Mouse (Mus musculus) ovary, postnatal 36 days (tissue): ENCODE results near the gene Med12l.
"Not testable (repeated sequence)": the region's sequence is repeated elsewhere in the genome, so short reads cannot be mapped to it uniquely, and the experiment has no call there.

Experiments used
- DNase-seq: peaks from one replicate; pipeline ENCODE4 v3.0.0; 2022; ENCODE audit warnings: low spot score, mixed read lengths

Med12l gene

DNA sequence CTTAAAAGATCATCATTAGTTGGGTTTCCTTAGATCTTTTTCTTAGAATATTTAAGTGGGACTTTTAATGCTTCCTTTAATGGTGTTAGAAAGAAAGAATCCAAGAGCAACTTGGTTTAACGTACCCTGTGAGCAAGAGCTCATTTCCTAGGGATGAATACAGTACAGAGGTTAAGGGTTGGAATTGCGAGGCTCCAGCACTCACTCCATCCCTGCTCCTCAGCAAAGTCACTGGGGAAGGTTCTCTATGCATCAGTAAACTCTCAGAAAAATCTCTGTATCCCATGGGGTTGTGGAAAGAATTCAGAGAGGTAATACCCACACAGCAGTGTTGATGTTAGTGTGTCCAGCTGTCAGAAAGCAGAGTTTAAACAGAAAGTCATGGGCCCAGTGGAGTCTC lies 134.5 kb downstream of the Med12l start:
- no peak for DNase-seq

DNA sequence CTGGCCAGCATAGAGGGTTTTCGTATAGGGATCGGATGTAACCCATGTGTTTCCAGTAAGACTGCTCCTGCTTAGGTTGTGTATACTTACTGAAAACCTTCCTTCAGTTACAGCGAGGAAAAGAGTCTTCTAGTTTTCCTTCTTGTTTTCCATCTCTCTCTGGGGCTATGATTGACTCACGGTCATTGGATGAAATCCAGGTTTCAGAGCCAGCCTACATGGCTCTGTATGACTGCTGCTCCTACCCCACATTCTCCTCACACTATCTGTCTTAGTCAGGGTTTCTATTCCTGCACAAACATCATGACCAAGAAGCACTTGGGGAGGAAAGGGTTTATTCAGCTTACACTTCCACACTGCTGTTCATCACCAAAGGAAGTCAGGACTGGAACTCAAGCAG lies 135.3 kb downstream of the Med12l start:
- DNase-seq: not testable (repeated sequence)

DNA sequence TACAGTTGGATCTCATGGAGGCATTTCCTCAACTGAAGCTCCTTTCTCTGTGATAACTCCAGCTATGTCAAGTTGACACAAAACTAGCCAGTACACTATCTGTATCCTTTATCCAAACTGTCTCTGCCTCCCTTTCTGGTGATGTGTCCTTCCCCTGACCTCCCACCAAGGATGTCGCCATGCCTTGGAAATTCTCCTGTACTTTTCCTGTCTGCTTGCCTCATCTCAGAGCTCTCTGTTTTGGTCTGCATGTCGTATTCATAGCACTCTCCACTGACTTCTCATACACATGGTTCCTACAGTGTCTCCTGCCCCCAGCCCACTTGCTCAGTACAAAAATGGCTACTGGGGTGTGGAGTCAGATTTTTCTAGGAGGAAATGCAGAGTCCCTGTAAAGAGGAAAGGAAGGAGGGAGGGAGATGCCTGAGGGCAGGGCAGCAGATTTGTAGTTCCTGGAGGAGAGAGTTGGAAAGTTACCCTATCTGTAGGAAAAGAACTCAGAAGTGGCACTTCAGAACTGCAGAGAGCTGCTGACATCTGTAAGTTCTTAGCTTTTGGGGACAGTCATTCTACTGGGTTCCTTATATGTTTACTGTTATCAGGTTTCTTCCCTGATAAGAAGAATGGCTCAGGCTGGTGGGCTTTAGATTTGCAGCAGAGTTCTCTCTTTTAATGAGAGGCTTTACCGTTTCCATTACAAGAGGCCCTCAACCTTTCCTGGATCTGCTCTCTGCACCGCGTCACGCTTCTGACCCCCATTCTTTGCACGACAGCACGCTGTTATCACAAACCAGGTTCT lies 136.1 kb downstream of the Med12l start:
- DNase-seq: no peak

DNA sequence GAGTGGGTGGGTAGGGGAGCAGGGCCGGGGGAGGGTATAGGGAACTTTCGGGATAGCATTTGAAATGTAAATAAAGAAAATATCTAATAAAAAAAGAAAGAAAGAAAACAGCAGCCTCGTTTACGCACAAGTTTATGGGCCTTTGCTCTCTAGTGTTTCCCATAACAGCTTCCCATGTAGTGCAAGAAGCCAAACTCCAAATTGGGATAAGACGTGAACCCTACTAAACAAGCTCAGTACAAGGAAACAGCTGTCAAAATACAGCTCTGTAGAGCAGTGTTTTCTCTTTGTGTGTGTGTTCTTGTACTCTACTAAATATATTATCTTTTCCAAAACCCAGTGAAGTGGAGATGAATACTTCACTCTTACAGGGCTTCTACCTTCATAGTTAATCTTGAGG lies 139.6 kb downstream of the Med12l start:
- DNase-seq: no peak

DNA sequence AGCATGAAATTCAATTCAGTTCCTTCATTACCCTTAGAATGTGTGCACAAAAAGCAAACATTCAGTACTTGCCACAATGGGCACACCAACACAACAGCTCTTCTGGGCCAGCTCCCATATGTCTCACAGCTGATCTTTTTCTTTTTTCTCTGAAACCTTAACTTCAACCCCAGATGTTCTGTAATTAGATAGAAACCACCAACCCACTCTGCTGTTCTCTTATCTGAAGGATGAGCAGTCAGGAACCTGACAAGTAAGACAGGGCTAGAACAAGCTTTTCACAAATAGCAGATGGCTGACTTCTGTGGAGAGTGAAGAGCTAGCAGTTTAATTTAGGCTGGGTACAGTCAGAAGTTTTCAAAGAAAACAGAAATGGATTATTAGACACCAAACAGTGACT lies 144.0 kb downstream of the Med12l start:
- DNase-seq: no peak

DNA sequence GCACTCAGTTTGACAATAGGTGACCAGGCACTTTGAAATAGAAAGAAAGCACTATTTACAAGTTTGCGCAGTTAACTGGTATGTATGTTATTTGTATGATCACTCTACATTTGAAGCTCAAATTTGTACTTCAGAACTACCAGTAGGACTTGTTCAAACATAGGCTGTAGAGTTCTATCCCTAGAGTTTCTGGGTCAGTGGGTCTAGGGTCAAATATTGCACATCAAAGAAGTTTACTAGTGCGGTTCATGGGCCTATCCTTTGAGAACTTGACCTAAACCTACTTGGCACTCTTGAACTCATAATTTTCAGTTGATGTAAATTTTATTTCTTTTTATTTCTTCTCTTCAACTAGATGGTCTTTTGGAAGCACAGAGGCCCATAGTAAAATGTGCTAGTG lies 145.0 kb downstream of the Med12l start:
- DNase-seq: no peak

DNA sequence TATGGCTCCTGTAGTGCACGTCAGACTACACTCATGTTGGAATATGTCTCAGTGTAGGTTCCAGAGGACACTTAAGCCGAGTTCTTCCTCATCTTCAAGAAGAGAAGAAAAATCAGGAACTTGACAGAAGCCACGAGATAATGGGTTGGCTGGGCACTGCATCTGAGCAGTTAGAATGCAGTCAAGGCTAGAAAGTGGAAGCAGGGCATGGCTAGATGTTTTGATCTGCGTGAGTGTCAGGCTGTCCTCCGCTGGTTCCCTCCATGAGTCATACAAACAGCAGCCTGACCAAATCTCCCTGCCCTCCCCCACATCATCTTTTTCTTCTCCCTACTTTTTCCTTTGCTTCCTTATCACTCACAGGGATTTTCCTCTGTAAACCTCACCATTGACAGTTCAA lies 147.8 kb downstream of the Med12l start, which contains the start of gene P2ry14:
P2ry14 (minus strand) TSS at position 195 of the 400 bp plus-strand sequence.
- no peak for DNase-seq

DNA sequence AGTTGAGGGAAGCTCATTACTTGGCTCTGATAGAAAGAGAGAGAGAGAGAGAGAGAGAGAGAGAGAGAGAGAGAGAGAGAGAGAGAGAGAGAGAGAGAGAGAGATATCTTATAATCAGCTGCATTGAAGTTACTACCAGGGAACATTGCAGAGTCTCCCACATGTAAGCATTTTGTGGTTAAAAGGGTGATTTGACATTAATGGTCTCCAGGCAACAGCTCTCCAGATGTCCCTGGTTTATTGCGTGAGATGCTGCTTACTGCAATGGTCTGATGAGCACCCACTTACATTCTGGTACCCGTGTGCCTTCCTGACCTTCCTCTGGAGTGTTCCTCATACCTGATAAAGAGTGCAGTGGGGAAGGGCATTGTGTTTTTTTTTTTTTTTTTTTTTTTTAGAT lies 149.3 kb downstream of the Med12l start:
- no peak for DNase-seq

DNA sequence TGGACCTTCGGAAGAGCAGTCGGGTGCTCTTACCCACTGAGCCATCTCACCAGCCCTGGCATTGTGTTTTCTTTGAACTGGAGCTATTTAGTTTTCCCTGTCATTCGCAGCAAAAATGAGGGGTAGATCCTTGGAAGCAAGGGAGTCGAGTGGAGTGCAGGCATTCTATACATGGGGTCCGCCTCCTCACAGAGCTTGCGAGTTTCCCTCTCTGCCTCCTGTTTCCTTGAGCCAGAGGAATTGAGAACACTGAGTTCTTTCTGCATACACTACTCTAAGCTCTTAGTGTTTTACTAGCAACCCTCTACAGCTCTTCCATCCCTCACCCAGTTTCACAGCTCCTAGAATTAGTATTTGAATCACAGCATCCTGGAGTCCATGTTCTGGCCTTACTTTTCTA lies 149.8 kb downstream of the Med12l start:
- DNase-seq: no peak

DNA sequence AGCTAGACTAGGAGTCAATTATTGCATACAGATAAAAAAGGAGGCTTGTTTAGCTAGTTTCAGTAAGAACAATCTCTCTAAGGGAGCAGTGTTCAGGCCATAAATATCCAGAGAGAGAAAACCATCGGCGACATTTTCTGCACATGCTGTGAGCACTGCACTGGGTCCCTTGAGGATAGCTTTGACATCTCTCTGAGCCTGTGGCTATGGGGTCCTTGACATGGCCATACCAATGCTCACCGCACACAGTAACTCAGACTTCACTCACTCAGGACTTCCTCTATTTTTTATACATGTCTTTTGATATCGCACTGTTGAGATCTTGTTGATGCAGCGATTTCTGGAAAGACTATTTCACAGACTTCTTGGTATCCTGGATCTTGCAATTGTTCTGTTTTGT lies 151.4 kb downstream of the Med12l start:
- DNase-seq: no peak

DNA sequence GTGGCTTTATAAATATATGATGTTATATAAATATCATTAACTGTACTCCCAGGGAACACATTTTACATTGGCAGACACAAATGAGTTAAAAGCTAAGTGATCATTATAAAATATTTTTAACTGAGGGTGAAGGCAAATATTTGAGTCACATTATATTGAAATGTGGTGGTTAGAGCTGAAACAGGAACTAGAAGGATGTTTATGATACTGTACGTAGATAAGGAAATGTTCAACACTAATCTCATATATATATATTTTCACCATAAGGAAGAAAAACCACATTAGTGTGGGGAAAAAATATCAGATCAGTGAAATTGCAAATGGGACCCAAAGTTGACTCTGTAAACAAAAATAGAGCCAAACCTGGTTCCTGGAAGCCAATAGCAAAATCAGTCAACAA lies 154.8 kb downstream of the Med12l start:
- DNase-seq: no peak

DNA sequence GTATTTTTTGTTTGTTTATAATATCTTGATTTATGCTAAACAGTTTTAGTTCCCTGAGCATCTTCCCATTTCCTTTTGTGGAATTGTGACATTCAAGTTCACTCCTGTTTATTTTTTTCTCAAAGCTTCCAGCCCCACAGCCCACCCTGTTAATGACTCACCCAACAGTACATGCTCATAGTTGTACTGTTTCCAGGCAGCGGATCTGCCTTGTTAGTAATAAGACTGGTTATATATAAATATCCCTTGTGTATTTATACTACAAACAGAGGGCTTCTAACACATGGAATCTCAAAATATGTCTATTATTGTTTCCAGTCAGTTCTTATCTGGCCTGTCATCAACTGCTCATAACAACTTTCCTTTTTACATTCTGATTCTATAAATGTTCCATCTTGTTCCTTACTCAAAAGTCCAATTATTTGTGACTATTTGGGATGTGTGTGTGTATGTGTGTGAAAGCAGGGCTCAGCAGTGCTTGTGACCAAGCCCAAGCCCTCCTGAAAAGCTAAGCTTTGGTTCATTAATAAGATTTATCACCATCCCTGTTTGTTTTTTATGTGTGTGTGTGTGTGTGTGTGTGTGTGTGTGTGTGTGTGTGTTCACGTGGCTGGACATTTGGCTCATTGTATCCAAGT lies 161.9 kb downstream of the Med12l start:
- no peak for DNase-seq

DNA sequence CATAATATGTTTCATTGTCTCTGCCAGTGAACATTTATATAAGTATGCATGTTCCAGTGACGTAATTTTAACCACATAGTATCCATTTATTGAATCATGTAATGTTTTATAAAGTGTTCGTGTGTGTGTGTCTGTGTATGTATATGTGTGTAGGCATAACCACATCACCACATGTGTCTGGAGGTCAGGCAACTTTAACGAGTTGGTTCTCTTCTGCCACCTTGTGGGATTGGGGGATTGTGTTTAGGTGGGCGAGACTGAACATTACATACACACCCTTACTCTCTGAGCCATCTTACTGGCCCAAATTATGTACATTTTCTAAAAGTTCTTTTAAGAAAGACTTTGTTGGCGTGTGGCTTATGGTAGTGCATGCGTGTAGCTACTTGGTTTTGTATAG lies 162.9 kb downstream of the Med12l start:
- DNase-seq: no peak

DNA sequence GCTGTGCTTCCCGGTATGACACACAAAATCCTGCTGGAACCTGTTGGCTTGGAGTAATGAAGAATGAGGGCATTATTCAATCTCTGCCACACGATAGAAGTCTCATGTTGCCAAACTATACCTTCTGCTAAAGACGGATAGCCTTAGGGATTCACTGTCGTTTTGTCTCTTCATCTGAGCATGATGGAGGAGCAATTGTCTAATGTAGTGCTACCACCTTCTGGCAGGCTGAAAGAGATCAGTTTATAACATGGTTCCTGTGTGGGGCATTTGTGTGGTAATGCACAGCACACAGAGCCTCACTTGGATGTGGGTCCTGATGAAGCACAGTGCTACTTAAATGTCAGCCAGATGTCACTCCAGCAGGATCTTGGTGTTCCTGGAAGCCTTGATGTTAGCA lies 163.6 kb downstream of the Med12l start:
- no peak for DNase-seq

DNA sequence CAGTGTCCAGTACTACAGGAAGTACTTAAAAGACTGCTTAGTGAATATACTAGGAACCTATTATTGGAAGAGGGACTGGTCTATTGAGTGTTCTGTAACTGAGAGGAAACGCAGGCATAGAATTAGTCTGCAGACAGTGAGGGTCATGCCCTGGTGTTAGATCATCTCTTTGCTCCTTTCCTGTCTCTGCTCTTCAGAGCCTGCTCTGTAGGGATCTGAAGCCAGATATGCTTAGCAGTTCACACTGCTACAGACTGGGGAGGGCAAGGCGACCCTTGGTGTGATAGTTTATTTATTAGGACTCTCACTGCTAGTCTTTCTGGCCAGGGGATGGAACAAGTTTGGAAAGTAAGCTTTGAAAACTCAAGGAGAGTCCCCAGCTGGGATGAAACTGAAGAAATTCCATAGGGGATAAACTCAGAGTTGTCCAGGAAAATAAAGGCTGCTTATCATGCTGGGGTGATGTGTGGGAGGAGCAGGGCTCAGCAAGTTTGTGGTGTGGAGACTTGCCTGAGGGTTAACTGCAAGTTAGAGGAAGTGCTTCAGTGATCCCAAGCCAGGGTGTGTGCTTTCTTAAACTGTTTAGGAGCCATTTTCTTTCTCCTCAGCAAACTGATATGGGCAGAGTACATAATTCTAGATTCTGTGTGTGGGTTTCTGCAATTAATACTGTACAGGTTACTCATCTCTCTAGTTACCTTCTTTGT lies 164.4 kb downstream of the Med12l start:
- no peak for DNase-seq

DNA sequence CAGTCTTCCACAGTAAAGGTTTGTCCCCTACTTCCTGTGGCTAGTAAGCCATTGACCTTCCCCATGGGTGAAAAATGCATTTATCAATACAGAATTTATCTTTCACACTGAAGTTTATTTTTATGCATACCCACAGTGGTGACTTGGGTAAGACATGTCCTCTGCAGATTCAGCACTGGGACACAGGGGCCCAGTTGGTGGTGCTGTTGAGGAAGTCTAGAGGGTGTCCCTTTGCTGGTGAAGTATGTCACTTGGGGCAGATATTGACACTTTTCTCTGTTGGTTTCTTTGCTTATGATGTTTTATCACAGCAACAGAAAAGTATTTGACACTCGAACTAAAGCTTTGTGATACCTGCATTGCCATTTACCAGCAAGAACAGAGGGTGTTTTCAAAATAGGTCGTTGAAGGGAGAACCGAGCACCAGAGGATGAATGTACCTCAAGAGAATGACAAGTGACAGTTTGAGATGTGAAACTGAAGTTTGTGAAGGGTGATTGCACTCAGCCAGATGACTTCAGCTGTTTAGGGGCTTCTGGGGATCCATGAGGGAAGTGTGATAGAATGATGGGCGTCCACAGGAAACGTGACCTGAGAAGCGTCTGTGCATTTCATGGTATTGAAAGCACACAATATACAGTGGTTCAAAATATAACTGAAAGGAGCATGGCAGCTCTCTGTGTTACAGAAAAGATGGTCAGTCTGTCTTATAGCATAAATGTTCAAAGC lies 169.0 kb downstream of the Med12l start:
- no peak for DNase-seq

DNA sequence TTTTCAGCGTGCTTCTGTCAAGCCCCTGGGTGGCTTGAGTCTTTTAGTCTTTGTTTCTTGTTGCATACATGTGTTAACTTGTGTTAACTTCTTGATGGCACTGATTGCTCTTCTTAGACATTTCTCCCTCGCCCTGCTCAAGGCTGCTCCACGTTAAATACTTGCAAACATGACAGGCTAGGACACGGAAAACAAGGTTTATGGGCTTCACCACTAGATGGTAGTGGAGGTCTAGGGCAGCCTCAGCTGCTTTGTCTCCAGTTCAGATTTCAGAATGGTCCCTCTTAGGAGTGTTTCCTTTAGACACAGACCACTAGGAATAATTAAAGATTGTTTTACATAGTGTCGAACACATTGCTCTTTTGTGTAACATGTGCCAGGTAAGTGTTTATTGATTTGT lies 169.6 kb downstream of the Med12l start:
- peak; percentile 9 for DNase-seq

DNA sequence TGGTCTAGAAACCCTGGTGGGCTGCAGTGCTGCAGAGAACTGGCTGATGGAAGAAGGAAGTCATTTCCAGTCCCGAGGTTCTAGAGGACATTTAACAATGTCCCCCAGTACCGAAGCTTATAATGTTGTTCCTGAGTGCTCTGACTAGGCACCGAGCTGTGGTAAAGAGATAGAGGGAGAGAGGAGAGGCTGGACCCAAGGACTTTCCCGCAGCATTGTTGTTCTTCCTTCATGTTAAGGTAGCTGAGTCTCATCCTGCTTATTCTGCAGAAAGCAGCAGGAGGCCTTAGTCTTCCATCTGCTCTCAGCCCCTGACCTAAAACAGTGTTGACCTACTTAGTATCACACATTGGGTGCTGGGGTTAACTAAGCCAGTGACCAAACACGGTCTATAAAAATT lies 171.2 kb downstream of the Med12l start:
- no peak for DNase-seq

DNA sequence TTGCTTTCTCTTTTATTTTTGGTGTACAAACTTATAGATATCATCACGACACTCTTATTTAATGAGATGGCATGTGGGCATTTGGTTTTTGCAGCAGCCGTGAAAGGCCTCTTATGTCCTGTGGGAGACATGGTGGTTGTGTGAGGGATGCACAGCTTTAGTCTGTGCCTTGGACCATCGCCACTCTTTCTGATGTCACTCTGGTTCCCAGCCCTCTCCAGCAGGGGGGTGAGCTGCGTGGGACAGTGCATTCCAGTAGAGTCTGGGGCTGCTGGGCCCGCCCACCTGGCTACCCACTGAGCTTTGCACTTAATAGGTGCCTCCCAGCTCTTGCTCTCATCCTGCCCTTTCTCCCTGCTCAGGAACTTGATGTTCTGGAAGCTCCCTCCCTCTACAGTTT lies 175.5 kb downstream of the Med12l start:
- no peak for DNase-seq

DNA sequence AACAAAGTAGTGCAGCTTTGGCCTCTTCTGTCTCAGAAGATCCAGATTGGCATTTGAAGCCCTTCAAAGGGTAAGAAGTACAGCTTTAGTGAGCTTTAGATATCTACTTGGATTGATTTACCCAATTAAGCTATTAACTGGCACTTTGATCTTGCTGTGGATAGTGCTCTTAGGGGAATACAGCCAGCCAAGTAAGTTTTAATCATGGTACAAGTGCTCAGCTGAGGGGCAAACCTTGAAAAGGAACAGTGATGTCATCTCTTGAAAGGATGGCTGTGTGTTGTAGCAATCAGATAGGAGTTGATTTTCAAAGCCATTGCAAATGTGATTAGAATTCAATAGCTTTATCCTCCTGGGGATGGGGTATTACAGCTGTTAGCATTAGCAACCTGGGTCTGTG lies 176.5 kb downstream of the Med12l start:
- DNase-seq: no peak

DNA sequence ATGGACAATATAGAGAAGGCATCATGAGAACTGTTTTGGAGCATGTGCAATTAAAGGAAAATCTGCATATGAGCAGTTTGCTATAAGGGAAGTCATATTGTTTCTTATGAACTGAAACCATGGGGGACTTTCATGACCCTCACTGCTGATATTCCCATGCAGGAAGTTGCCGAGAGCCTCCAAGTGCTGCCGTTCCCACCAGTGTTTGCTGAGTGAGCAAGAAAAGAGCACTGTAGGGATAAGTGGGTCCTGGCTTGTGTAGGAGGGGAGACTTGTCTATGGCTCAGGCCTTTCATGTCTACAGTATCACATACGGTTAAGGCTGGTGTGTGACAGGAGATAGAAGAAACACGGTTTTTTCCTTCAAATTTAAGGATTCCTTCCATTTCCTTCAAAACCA lies 180.0 kb downstream of the Med12l start:
- no peak for DNase-seq

DNA sequence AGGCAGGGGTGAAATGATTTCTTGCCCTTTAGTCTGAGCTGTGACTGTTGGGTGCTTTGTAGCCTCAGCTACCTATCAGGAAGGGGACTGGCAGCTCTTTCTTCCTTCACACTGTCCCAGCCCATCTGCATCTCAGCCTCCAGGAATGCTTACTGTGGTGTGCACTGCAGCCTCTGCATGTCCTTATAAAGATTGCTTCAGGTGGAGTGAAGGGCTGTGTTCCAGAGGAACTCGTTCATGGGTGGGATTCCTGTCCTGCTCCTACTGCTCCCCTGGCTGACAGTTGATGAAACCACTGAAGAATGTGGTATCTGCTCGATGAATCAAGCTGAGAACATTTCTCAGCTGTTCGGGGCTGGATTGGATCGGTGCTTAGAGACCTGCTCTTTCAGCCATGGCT lies 181.7 kb downstream of the Med12l start:
- no peak for DNase-seq

DNA sequence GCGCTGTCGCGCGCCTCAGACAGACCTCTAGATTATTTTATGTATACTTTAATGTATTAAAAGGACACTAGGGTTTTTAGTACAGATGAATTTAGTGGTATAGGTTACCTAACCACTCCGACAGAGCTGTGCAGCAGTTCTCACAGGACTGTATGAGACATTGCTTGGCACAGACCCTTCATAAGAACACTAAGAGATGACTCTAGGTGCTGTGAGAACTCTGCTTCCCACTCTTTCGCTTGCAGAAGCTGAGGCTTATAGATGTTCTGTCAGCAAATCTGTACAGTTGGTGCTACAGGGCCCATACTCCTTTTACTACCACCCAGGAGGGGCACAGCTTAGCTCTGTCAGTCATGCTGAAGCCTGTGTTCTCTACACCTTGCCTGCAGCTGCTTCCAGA lies 186.0 kb downstream of the Med12l start:
- DNase-seq: no peak
